Mouse (Mus musculus): ENCODE measurements around the gene Nox1.
"Not testable (repeated sequence)": the region's sequence is repeated elsewhere in the genome, so short reads cannot be mapped to it uniquely, and the experiment has no call there.

Gene Nox1

GRCm38 (mm10) chrX:134221856-134222255 is at the start of gene Nox1:
Gene Nox1 (minus strand): TSS chrX:134221956.
- no peak for DNase-seq (ENCODE audit: low spot score)

- no peak for DNase-seq (ENCODE audit: low spot score)
These were observed 40.4 kb upstream of the Nox1 start for GRCm38 (mm10) chrX:134262129-134262528.

- DNase-seq (ENCODE audit: low spot score), result no peak
These were observed 39.4 kb upstream of the Nox1 start for GRCm38 (mm10) chrX:134261191-134261590.

GRCm38 (mm10) chrX:134248202-134248601 is 26.4 kb upstream of the Nox1 start:
- no peak for DNase-seq (ENCODE audit: low spot score)

- no peak for DNase-seq (ENCODE audit: low spot score)
These were observed 24.2 kb upstream of the Nox1 start for GRCm38 (mm10) chrX:134245946-134246345.

GRCm38 (mm10) chrX:134238266-134238665 is 16.5 kb upstream of the Nox1 start:
- no peak for DNase-seq (ENCODE audit: low spot score)

- no peak for DNase-seq (ENCODE audit: low spot score)
These were observed 11.3 kb upstream of the Nox1 start for GRCm38 (mm10) chrX:134233048-134233447.

- DNase-seq (ENCODE audit: low spot score), result no peak
These were observed 1.1 kb downstream of the Nox1 start for GRCm38 (mm10) chrX:134220618-134221017.

GRCm38 (mm10) chrX:134218161-134218560 is 3.6 kb downstream of the Nox1 start:
- DNase-seq (ENCODE audit: low spot score), result no peak

- no peak for DNase-seq (ENCODE audit: low spot score)
These were observed 10.6 kb downstream of the Nox1 start for GRCm38 (mm10) chrX:134211151-134211642.

- no peak for DNase-seq (ENCODE audit: low spot score)
These were observed 13.3 kb downstream of the Nox1 start for GRCm38 (mm10) chrX:134208491-134208890.

GRCm38 (mm10) chrX:134187201-134187600 is 34.6 kb downstream of the Nox1 start, which contains the start of gene Arl13a:
Gene Arl13a (plus strand): TSS chrX:134187501.
- not testable (repeated sequence) for DNase-seq (ENCODE audit: low spot score)

- no peak for DNase-seq (ENCODE audit: low spot score)
These were observed 47.1 kb downstream of the Nox1 start for GRCm38 (mm10) chrX:134174699-134175098.

- DNase-seq (ENCODE audit: low spot score), result no peak
These were observed 51.2 kb downstream of the Nox1 start for GRCm38 (mm10) chrX:134170584-134170983.

- DNase-seq (ENCODE audit: low spot score), result no peak
These were observed 58.3 kb downstream of the Nox1 start for GRCm38 (mm10) chrX:134163484-134163883.

- DNase-seq (ENCODE audit: low spot score), result peak; percentile 8
These were observed 58.9 kb downstream of the Nox1 start for GRCm38 (mm10) chrX:134162826-134163225.

- DNase-seq (ENCODE audit: low spot score), result peak; percentile 9
These were observed 59.6 kb downstream of the Nox1 start, which contains the start of gene Xkrx for GRCm38 (mm10) chrX:134162043-134162720. Gene Xkrx (minus strand): TSS chrX:134162076.

- no peak for DNase-seq (ENCODE audit: low spot score)
These were observed 61.3 kb downstream of the Nox1 start for GRCm38 (mm10) chrX:134160442-134160841.

GRCm38 (mm10) chrX:134158151-134158550 is 63.6 kb downstream of the Nox1 start:
- peak; percentile 53 for DNase-seq (ENCODE audit: low spot score)

GRCm38 (mm10) chrX:134141986-134142385 is 79.8 kb downstream of the Nox1 start:
- DNase-seq (ENCODE audit: low spot score), result no peak

- DNase-seq (ENCODE audit: low spot score), result no peak
These were observed 80.2 kb downstream of the Nox1 start for GRCm38 (mm10) chrX:134141551-134141950.

- no peak for DNase-seq (ENCODE audit: low spot score)
These were observed 81.7 kb downstream of the Nox1 start for GRCm38 (mm10) chrX:134140024-134140423.

- DNase-seq (ENCODE audit: low spot score), result no peak
These were observed 87.9 kb downstream of the Nox1 start for GRCm38 (mm10) chrX:134133821-134134220.

- DNase-seq (ENCODE audit: low spot score), result no peak
These were observed 89.5 kb downstream of the Nox1 start for GRCm38 (mm10) chrX:134132295-134132694.

Measured in T-cell, adult 2 months (primary cell).